Mouse (Mus musculus): Measurements from ENCODE around the gene Gm14548.

DNA sequence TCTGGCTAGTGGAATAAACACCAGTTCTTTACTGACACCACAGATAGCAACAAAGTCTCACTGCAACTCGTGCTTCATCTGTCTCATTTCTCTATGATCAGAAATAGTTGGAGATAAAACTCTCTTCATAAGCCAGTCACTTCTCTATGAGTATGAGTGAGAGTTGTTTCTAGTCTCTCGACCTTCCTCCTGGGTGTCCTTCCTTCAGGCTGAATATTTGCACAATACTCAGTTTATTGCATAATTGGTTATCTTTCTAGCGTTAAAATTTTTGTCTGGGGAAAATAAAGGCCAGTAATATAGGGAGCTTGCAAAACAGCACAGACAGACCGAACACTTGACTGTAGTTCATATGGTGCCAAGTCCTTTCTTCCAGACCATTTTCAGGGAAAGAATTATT, 48.2 kb upstream of the Gm14548 start:
- no peak for TF ChIP-seq CTCF (IDR thresholded peaks at IDR 0.05; ENCODE audit: low read depth, low read length)
- no peak for TF ChIP-seq POLR2A (IDR thresholded peaks at IDR 0.05; ENCODE audit: extremely low read depth, insufficient read depth, low read length)
